Mouse (Mus musculus): ENCODE measurements around the gene Eml6.

GRCm38 (mm10) chr11:29812475-29812874 lies 213.4 kb downstream of the Eml6 start:
- TF ChIP-seq CTCF (conservative IDR thresholded peaks at IDR 0.05; ENCODE audit: insufficient read depth, insufficient read length, low read depth, low read length) (no peak), POLR2A (IDR thresholded peaks at IDR 0.05; ENCODE audit: low read depth, low read length) (no peak)

Data from kidney, adult 2 months (tissue).